Mouse (Mus musculus) cerebellum, adult 2 months (tissue): ENCODE measurements around the gene Ccdc28b.

Experiments used
- CTCF ChIP-seq: fragments of 200-500 bp; IDR thresholded peaks from 2 replicates; pipeline ENCODE4 v1.5.1; 2011; ENCODE audit warnings: low read depth, mild to moderate bottlenecking, control low read depth, low read length, moderate library complexity, borderline replicate concordance; ENCODE audit not compliant: insufficient read depth
- POLR2A ChIP-seq: fragments of 200-500 bp; IDR thresholded peaks from 2 replicates; pipeline ENCODE4 v1.6.1; 2011; ENCODE audit warnings: low read length, control low read depth, borderline replicate concordance; ENCODE audit not compliant: insufficient read depth

- TF ChIP-seq POLR2A (no peak), CTCF (no peak)
Measured at GRCm38 (mm10) chr4:129625496-129625895, 1.7 kb upstream of the Ccdc28b start.
